Mouse (Mus musculus) embryonic facial prominence, embryonic 10.5 days (tissue): Measurements from ENCODE around the gene Ooep. TPM values are rescaled to one million over a fixed set of nuclear protein-coding genes. Genes with fewer than 3 reads are reported as not detected.
"Not testable (repeated sequence)": the region's sequence is repeated elsewhere in the genome, so short reads cannot be mapped to it uniquely, and the experiment has no call there.

ENCODE experiments used
- DNase-seq: peaks from one replicate; pipeline ENCODE4 v3.0.0-alpha.2; 2017; ENCODE audit warnings: low spot score
- H3K27ac ChIP-seq: fragments of 300-500 bp; sonication (generic); replicated peaks from 2 replicates; pipeline ENCODE4 v1.5.1; 2016; ENCODE audit warnings: mild to moderate bottlenecking
- H3K27me3 ChIP-seq: fragments of 300-500 bp; sonication (generic); replicated peaks from 2 replicates; pipeline ENCODE4 v1.6.1; 2016; ENCODE audit warnings: low read depth, mild to moderate bottlenecking; ENCODE audit not compliant: poor library complexity, severe bottlenecking
- H3K36me3 ChIP-seq: fragments of 300-500 bp; sonication (generic); replicated peaks from 2 replicates; pipeline ENCODE4 v1.6.1; 2016; ENCODE audit warnings: mild to moderate bottlenecking, moderate library complexity
- H3K4me1 ChIP-seq: fragments of 300-500 bp; sonication (generic); 2 replicates; pipeline ENCODE4 v1.6.1; 2016
- H3K4me3 ChIP-seq: fragments of 300-500 bp; sonication (generic); 2 replicates; pipeline ENCODE4 v1.5.1; 2016; ENCODE audit warnings: mild to moderate bottlenecking, moderate library complexity
- H3K9me3 ChIP-seq: fragments of 300-500 bp; sonication (generic); 2 replicates; pipeline ENCODE4 v1.6.1; 2016; ENCODE audit warnings: mild to moderate bottlenecking
- WGBS: fragments of 180-500 bp; shearing (Covaris S2); methylation state at CpG from one replicate; pipeline ENCODE4 v1.1.7; 2016; 5-methylcytosine and 5-hydroxymethylcytosine counted together
- polyA plus RNA-seq: library from polyadenylated mRNA; unstranded; fragments of >200 nt; fragmentation: Nextera tagmentation; extraction: Ambion mirVana; gene quantifications from 2 replicates; pipeline ENCODE4 v1.2.1, GENCODE M21; 2016

Gene Ooep
- polyA plus RNA-seq, 1 experiment from 2014 or later = 0.96 TPM

- no peak for DNase-seq
- WGBS = 24% methylated on average over 8 of the region's 8 CpGs
- Histone ChIP-seq H3K4me3 (peak overlapping the region; percentile 56), H3K4me1 (peaks cover 12% of the 10 kb centered on the region), H3K9me3 (no peaks in the 10 kb centered on the region), H3K27me3 (peaks cover 31% of the 10 kb centered on the region), H3K36me3 (no peaks in the 10 kb centered on the region), H3K27ac (no peak overlapping the region)
These were observed 979 bp downstream of the Ooep start for GRCm38 (mm10) chr9:78377546-78377945.

DNA sequence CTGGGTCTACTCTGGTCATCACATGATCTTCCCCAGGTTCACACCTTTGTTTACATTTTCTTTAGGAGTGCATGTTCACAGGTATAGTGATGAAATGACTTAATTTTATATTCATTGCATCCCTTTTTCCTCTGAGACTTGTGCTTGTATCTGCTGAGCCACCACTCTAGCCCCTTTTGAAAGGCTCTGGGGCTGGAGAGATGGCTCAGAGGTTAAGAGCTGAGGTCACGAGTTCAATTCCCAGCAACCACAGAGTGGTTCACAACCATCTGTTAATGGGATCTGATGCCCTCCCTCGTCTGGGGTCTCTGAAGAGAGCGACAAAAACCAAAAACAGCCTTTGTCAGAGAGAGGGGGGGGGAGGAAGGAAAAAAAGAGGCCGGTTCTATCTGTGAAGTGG lies 3.0 kb downstream of the Ooep start:
- peaks cover 31% of the 10 kb centered on the region for H3K27me3 ChIP-seq
- DNase-seq = no peak
- H3K4me3 ChIP-seq = no peak overlapping the region
- no peak overlapping the region for H3K27ac ChIP-seq
- peaks cover 12% of the 10 kb centered on the region for H3K4me1 ChIP-seq
- no peaks in the 10 kb centered on the region for H3K9me3 ChIP-seq
- WGBS = 66% methylated on average over 4 of the region's 4 CpGs
- H3K36me3 ChIP-seq = no peaks in the 10 kb centered on the region

- H3K4me3 ChIP-seq = no peak overlapping the region
- 73% methylated on average over 1 of the region's 1 CpGs for WGBS
- H3K36me3 ChIP-seq = no peaks in the 10 kb centered on the region
- no peak for DNase-seq
- H3K27ac ChIP-seq = no peak overlapping the region
- H3K27me3 ChIP-seq = peaks cover 30% of the 10 kb centered on the region
- peaks cover 12% of the 10 kb centered on the region for H3K4me1 ChIP-seq
- no peaks in the 10 kb centered on the region for H3K9me3 ChIP-seq
These were observed 3.6 kb downstream of the Ooep start for GRCm38 (mm10) chr9:78374885-78375389.

DNA sequence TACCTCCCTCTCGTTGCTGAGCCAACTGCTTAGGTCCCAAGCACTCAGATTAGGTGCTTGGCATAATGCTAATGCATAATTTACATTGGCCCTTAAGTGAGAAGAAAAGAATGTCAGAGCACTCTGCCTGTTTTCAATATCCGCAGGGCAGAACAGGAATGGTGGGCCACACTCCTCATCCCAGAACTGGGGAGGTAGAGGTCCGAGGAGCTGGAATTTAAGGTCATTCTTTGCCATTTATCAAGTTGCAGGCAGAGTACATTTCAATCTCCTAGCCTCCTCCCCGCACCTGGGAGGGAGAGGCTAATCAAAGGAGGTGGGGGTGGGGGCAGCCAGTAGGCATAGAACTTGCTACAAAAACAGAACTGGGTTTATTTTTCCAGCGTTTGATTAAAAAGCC lies 4.1 kb downstream of the Ooep start:
- Histone ChIP-seq H3K4me1 (peaks cover 12% of the 10 kb centered on the region), H3K27ac (no peak overlapping the region), H3K9me3 (no peaks in the 10 kb centered on the region), H3K4me3 (no peak overlapping the region), H3K36me3 (no peaks in the 10 kb centered on the region), H3K27me3 (peaks cover 25% of the 10 kb centered on the region)
- 60% methylated on average over 5 of the region's 5 CpGs for WGBS
- DNase-seq = no peak

DNA sequence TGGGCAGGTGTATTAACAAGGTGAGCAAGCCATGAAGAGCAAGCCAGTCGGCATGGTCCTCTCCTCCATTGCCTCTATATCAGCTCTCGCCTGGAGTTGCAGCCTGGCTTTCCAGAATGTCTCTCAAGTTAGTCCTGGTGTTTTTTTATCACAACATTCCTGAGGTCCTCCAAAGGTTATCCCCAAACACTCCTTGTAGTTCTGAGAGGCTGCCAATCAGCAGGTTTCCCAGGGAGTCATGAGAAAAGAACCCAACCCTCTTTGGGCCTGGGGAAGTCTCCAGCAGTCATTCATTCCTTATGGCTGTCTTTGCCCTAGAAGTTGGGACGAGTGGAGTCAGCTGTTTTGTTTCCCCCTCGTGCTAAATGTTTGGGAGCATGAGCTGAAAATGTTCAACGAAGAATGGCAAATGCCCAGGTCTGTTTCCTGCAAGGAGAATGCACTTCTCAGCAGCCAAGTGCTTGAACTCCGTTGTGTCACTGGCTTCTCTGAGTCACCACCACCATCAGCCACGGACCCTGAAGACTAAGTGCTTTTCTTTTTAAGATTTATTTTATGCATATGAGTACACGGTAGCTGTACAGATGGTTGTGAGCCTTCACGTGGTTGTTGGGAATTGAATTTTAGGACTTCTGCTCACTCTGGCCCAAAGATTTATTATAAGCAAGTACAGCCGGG lies 5.6 kb downstream of the Ooep start:
- Histone ChIP-seq H3K9me3 (no peaks in the 10 kb centered on the region), H3K27me3 (peaks cover 13% of the 10 kb centered on the region), H3K36me3 (no peaks in the 10 kb centered on the region), H3K4me1 (peaks cover 5% of the 10 kb centered on the region), H3K4me3 (no peak overlapping the region), H3K27ac (no peak overlapping the region)
- DNase-seq = no peak
- WGBS = 85% methylated on average over 10 of the region's 10 CpGs

- DNase-seq = no peak
- Histone ChIP-seq H3K9me3 (no peaks in the 10 kb centered on the region), H3K27ac (no peak overlapping the region), H3K4me1 (no peaks in the 10 kb centered on the region), H3K4me3 (no peak overlapping the region), H3K27me3 (no peaks in the 10 kb centered on the region), H3K36me3 (no peaks in the 10 kb centered on the region)
- 93% methylated on average over 3 of the region's 3 CpGs for WGBS
These were observed 7.1 kb downstream of the Ooep start for GRCm38 (mm10) chr9:78371441-78371840.

- Histone ChIP-seq H3K36me3 (no peaks in the 10 kb centered on the region), H3K4me1 (no peaks in the 10 kb centered on the region), H3K9me3 (no peaks in the 10 kb centered on the region), H3K27ac (no peak overlapping the region), H3K4me3 (no peak overlapping the region), H3K27me3 (no peaks in the 10 kb centered on the region)
- DNase-seq = no peak
- WGBS = 89% methylated on average over 7 of the region's 7 CpGs
These were observed 8.7 kb downstream of the Ooep start for GRCm38 (mm10) chr9:78369786-78370185.

GRCm38 (mm10) chr9:78369349-78369748 lies 9.2 kb downstream of the Ooep start:
- no peak for DNase-seq
- Histone ChIP-seq H3K4me1 (no peaks in the 10 kb centered on the region), H3K9me3 (no peaks in the 10 kb centered on the region), H3K27me3 (no peaks in the 10 kb centered on the region), H3K36me3 (no peaks in the 10 kb centered on the region), H3K27ac (no peak overlapping the region), H3K4me3 (no peak overlapping the region)
- WGBS = 87% methylated on average over 2 of the region's 2 CpGs

GRCm38 (mm10) chr9:78368671-78369293 lies 9.7 kb downstream of the Ooep start:
- DNase-seq = no peak
- no peaks in the 10 kb centered on the region for H3K4me1 ChIP-seq
- no peak overlapping the region for H3K27ac ChIP-seq
- H3K36me3 ChIP-seq = no peaks in the 10 kb centered on the region
- 68% methylated on average over 3 of the region's 3 CpGs for WGBS
- no peaks in the 10 kb centered on the region for H3K27me3 ChIP-seq
- H3K9me3 ChIP-seq = no peaks in the 10 kb centered on the region
- H3K4me3 ChIP-seq = no peak overlapping the region

DNA sequence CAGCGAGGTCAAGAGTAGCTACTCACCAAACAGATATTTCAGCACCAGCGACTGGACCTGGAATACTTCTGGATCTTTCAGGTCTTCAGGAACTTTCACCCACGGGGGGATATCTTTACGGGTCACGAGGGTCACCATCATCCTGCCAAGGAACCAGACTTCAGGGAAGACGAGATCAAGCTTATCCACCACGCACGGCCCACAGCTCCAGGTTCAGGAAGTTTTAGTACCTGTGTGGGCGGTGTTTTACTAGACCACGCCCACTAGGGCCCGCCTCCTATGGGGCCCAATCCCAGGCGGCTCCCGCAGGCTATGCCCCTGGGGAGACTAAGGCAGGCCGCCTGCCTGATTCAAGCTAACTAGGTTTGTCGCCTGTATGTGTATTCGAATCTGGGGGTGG lies 10.6 kb downstream of the Ooep start, which contains the start of gene Dppa5a:
Gene Dppa5a (minus strand): TSS at position 219 of the 400 bp plus-strand sequence.
- H3K4me3 ChIP-seq, H3K27me3 ChIP-seq, H3K36me3 ChIP-seq, H3K27ac ChIP-seq, DNase-seq, H3K4me1 ChIP-seq, H3K9me3 ChIP-seq: not testable (repeated sequence)
- WGBS = 90% methylated on average over 16 of the region's 16 CpGs

GRCm38 (mm10) chr9:78365850-78366544 lies 12.5 kb downstream of the Ooep start:
- H3K27me3 ChIP-seq = no peaks in the 10 kb centered on the region
- no peaks in the 10 kb centered on the region for H3K9me3 ChIP-seq
- H3K27ac ChIP-seq = no peak overlapping the region
- no peaks in the 10 kb centered on the region for H3K36me3 ChIP-seq
- no peak overlapping the region for H3K4me3 ChIP-seq
- WGBS = 76% methylated on average over 13 of the region's 13 CpGs
- DNase-seq = no peak
- H3K4me1 ChIP-seq = no peaks in the 10 kb centered on the region

GRCm38 (mm10) chr9:78364701-78365100 lies 13.8 kb downstream of the Ooep start:
- Histone ChIP-seq H3K27ac (no peak overlapping the region), H3K4me1 (no peaks in the 10 kb centered on the region), H3K9me3 (no peaks in the 10 kb centered on the region), H3K36me3 (no peaks in the 10 kb centered on the region), H3K4me3 (no peak overlapping the region), H3K27me3 (no peaks in the 10 kb centered on the region)
- 90% methylated on average over 6 of the region's 6 CpGs for WGBS
- no peak for DNase-seq

DNA sequence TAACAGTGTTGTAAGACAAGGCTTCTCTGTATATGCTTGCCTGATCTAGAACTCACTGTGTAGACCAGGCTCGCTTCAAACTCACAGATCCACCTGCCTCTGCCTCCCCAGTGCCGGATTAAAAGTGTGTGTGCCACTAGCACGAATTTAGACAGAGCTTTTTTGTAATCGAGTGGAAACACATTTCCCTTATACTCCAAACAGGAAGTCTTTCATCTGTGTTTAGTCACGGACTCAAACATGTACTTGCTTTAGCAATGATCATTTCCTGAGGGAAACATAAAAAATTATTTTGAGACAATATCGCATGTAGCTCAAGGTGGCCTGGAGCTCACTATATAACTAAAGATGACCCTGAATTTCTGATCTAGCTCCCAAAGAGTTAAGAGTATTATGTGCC lies 15.2 kb downstream of the Ooep start:
- no peak overlapping the region for H3K4me3 ChIP-seq
- WGBS = 76% methylated on average over 6 of the region's 6 CpGs
- no peaks in the 10 kb centered on the region for H3K9me3 ChIP-seq
- no peaks in the 10 kb centered on the region for H3K4me1 ChIP-seq
- no peak for DNase-seq
- H3K36me3 ChIP-seq = no peaks in the 10 kb centered on the region
- no peaks in the 10 kb centered on the region for H3K27me3 ChIP-seq
- no peak overlapping the region for H3K27ac ChIP-seq
